Mouse (Mus musculus): ENCODE results near the gene Gpatch3. TPM values are rescaled to one million over a fixed set of nuclear protein-coding genes. Genes with fewer than 3 reads are reported as not detected.

Gene Gpatch3
- total RNA-seq (2021), result 1 to 10 TPM; 3.2 to 3.6 TPM
- long read RNA-seq, experiment 1, partial matches to known transcripts, result 0 of 3 reads
- long read RNA-seq, experiment 1, other reads (novel, unspliced or antisense), result 0 of 3 reads
- long read RNA-seq, experiment 2, partial matches to known transcripts, result 0 of 1 reads
- long read RNA-seq, experiment 2, other reads (novel, unspliced or antisense), result 0 of 1 reads

GRCm38 (mm10) chr4:133574070-133574842 lies at the start of gene Gpatch3:
Gpatch3 (plus strand) TSS chr4:133574745.
- peak; percentile 93 to 96 for DNase-seq

- DNase-seq, result no peak
Observed at GRCm38 (mm10) chr4:133527788-133528187, 46.8 kb upstream of the Gpatch3 start.

GRCm38 (mm10) chr4:133532777-133533176 lies 41.8 kb upstream of the Gpatch3 start:
- DNase-seq, result no peak

- no peak for DNase-seq
Observed at GRCm38 (mm10) chr4:133536081-133536480, 38.5 kb upstream of the Gpatch3 start.

- no peak for DNase-seq
Observed at GRCm38 (mm10) chr4:133536652-133537051, 37.9 kb upstream of the Gpatch3 start.

- peak; percentile 96 to 98 for DNase-seq
Observed at GRCm38 (mm10) chr4:133545272-133546231, 29.0 kb upstream of the Gpatch3 start, which contains the start of gene Nudc. Nudc (minus strand) TSS chr4:133545996.

GRCm38 (mm10) chr4:133552029-133552428 lies 22.5 kb upstream of the Gpatch3 start:
- no peak for DNase-seq

GRCm38 (mm10) chr4:133552768-133553447 lies 21.6 kb upstream of the Gpatch3 start, which contains the start of gene Nr0b2:
Nr0b2 (plus strand) TSS chr4:133553376.
- peak; percentile 36 to 59 for DNase-seq

GRCm38 (mm10) chr4:133553448-133554330 lies 20.9 kb upstream of the Gpatch3 start:
- peak in 1 of 2 experiments; percentile 50 for DNase-seq

- no peak for DNase-seq
Observed at GRCm38 (mm10) chr4:133557041-133557717, 17.4 kb upstream of the Gpatch3 start.

GRCm38 (mm10) chr4:133559846-133560245 lies 14.7 kb upstream of the Gpatch3 start:
- no peak for DNase-seq

GRCm38 (mm10) chr4:133561622-133562021 lies 12.9 kb upstream of the Gpatch3 start:
- DNase-seq, result no peak

GRCm38 (mm10) chr4:133563123-133563571 lies 11.4 kb upstream of the Gpatch3 start:
- peak; percentile 78 to 84 for DNase-seq

GRCm38 (mm10) chr4:133567251-133567650 lies 7.3 kb upstream of the Gpatch3 start:
- no peak for DNase-seq

- DNase-seq, result no peak
Observed at GRCm38 (mm10) chr4:133569291-133570065, 5.1 kb upstream of the Gpatch3 start.

GRCm38 (mm10) chr4:133570066-133570466 lies 4.5 kb upstream of the Gpatch3 start:
- DNase-seq, result no peak

- no peak for DNase-seq
Observed at GRCm38 (mm10) chr4:133574843-133575202, 278 bp downstream of the Gpatch3 start.

GRCm38 (mm10) chr4:133577983-133578382 lies 3.4 kb downstream of the Gpatch3 start:
- DNase-seq, result no peak

GRCm38 (mm10) chr4:133583690-133584058 lies 9.1 kb downstream of the Gpatch3 start:
- DNase-seq, result no peak

Measured in heart, adult 18-20 months (tissue).